Mouse (Mus musculus): ENCODE results near the gene Cldn24.

Cldn24 gene

DNA sequence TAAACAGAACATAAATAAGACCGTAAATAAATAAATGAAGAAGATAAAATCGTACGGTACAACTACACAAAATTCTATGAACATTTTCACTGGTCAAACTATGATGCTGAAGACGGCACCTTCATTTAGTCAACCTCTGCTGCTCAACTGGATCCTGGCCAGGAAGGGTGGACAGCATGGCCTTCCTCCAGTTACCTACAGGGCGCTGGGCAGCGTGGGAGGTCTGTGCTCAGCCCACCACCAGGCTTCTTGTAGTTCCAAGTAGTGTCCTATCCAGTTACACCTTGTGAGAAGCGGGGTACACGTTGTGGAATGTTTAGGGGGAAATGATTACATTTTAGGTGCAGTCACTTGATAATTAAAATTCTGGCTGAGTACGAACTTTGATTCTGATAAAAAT, 5.0 kb downstream of the Cldn24 start:
- no peak for DNase-seq (ENCODE audit: low spot score in 2 of 2)

DNA sequence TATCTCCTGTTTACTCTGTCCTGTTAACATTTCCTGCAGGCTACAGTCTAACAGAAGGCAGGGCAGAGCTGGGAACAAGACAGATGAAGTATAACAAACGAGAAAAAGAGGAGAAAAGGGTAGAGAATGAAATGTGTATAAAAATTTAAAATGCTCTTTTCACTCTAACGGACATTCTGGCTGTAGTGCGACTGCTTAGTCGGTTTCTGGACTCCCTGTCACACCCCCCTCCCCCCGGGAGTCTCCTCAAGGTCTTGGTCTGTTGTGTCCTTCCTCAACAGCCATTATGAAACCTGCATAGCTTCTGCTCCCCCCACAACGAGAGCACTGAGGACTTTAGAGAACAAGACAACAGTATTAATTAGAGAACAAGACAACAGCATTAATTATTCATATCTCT, 10.7 kb downstream of the Cldn24 start:
- no peak for DNase-seq (ENCODE audit: low spot score in 2 of 2)

DNA sequence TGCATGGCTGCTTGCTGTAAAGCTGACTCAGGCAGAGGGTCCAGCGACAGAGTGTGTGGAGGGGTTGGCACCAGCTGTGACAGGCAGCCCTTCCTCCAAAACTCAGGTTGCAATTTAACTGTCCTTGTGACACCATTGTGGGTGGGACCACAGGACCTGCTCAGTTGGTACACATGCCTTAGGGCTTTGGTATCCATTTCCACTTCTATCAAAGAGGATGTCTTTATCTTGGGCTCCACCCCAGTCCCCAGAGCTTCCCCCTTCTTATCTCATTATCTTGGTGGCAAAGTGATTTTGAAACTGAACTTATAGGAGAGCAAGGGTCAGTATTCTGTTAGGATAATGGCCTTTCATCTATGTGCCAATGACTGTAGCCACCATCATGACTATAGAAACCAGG, 12.0 kb downstream of the Cldn24 start:
- DNase-seq (ENCODE audit: low spot score in 2 of 2), result no peak

DNA sequence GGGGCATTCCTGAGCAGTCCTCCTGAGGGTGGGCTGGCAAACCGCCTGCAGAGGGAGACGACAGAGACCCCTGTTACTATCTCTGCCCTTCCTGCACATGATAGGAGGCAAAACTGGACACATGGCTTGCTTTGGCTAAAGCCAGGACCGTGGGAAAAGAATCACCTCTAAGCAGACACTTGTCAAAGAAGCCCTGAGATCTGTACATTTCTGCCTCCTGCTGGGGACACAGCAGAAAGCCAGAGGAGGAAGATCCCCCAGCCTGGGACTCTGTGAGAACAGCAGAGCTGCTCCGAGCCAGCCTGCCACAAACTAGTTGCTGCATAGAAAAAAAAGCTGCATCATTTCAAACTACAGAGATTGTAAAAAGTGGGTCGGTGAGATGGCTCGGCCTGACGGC, 21.1 kb downstream of the Cldn24 start:
- no peak for DNase-seq (ENCODE audit: low spot score in 2 of 2)

DNA sequence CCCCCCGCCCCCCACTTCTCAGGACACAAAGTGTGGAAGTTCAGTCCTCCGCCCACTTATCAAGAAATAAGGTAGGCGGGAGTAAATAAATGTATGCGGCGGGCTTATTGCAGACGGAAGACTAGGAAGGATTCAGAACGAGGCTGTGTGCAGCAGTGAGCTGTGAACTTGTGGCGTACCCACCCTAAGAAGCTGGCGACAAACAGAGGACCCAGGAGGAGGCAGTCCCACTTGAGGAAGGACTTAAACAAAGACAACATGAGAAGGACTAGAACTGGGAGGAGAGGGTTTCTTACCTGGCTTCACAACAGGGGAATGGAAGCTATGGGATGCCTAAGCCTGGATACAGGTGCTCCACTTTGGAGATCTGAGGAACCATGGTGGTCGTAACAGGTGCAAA, 21.7 kb downstream of the Cldn24 start:
- no peak for DNase-seq (ENCODE audit: low spot score in 2 of 2)

DNA sequence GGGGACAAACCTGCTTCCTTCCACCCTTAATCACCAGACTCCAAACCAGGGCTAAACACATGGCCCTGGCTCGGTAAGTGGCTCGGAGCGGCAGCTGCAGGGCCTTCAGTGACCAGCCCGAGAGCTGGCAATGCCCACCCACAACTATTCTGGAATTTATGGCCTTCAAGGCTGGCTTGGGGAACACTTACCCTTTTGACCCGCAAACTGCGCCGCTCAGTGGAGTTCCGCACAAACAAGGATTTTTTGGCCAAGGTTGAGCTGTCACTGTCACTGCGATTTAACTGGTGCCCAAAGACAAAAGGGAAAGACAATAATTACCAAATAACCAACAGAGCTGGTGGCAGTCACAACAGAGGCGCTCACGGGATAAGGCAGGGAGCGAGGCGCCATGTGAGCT, 24.0 kb downstream of the Cldn24 start:
- no peak for DNase-seq (ENCODE audit: low spot score in 2 of 2)

DNA sequence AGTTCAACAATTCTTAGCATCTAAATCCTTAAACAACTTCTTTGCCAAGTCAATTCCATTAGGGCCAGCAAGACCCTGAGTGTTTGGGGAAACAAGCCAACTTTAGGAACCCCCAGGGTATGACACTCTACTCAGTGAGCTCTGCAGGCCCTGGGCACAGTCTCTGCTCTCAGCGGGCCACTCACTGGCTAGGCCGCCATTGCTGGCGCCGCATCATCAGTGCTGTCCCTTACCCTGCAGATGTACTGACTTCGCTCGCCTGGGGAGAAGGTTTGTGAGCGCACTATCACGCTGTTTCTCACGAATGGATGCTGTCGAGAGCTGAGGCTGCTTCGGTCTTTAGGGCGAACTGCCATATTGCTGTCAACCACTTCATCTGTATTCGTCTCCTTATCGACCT, 25.2 kb downstream of the Cldn24 start:
- no peak for DNase-seq (ENCODE audit: low spot score in 2 of 2)

DNA sequence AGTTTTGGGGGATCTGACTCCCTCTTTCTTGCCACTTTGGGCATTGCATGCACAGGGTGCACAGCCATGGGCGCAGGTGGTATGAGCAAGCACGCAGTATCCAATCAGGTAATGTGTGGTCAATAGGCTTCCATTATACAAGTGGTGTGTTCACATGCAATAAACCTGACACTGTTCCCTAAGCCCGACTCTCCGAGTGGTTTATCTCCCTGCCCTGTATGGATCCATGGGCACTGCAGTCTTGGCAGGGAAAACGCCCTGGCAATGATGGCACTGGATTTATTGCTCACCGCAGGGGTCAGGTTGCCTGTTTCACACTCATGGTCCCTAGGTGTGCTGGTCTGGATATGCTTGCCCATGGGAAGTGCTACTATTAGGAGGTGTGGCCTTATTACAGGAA, 26.0 kb downstream of the Cldn24 start:
- DNase-seq (ENCODE audit: low spot score in 2 of 2), result no peak

DNA sequence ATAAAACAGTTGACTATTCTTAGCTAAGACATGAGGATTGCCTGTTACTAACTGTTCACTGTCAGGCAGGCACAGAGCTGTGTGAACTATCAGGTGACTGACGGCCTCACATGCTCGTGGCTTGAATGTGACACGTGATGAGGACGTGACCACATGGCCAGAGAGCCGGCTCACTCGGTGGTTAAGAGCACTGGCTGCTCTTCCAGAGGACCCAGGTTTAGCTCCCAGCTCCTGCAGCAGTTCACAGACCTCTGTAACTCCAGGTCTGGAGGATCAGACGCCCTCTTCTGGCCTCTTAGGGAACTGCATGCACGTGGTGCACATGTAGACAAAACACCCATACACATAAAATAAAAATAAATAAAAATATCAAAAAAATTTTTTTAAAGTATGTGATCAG, 27.9 kb downstream of the Cldn24 start:
- peak in 1 of 2 experiments; percentile 59 for DNase-seq (ENCODE audit: low spot score in 2 of 2)

DNA sequence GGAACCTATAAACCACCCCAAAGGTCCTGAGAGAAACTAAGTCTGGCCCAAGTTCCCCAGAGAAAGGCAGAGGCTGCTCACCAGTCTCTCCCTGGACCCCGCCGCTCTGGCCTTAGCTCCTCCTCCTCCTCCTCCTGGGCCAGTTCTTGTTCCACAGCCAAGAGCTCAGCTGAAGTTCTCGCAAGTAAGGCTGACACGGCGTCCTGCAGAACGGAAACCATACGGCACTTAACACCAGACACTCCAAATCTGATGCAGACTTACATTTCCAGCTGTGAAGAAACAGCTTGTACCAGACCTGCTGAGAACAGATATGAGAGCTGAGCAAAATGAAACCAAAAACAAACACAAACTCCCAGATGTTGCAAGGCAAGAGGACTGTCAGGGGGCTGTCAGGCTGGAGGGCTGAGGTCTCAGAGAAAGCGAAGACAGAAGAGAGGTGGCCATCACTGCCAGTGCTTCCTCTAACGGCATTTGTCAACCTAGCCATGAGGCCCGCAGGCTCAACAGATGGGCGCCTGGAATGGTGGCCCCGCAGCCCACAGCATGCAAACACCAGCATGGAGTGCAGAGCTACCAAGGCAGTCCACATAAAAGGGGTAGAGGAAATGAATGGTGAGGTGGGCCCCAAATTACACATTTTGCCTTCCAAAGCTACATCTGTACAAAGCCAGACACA, 30.0 kb downstream of the Cldn24 start:
- peak; percentile 17 to 39 for DNase-seq (ENCODE audit: low spot score in 2 of 2)

DNA sequence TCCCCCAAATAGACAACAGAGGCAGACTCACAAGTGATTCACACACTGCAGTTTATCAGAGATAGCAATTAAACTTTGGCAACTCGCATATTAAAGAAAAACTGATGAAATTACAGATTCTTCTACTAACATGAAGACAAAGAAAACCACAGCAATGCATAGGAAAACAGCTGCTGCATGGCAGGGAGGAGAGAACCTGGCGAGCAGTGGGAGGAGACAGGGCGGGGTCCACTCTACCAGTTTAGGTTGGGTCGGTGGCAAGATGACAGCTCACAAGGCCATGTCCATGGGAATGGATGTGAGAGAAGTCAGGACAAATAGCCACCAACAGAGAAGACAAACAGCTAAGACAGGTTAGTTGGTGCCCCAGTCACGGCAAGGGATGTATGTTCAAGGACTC, 30.8 kb downstream of the Cldn24 start:
- peak; percentile 10 to 41 for DNase-seq (ENCODE audit: low spot score in 2 of 2)

DNA sequence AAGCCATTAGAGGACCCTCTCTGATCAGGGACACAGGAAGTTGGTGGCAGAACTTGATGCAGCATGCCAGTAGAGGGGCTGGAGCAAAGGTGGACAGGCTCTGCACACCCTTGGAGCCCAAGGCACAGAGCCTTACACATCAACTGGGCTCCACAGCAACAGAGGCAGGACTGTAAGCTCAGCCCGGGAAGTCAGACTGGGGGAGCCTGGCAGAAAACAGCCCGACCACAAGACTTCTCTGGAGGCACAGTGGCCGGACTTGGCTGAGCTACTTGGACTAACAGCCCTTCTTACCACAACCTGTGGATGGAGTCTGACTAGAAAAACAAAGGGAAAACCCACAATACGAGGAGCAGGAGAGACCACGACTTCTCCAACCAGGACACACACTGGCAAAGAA, 31.4 kb downstream of the Cldn24 start:
- DNase-seq (ENCODE audit: low spot score in 2 of 2), result no peak

DNA sequence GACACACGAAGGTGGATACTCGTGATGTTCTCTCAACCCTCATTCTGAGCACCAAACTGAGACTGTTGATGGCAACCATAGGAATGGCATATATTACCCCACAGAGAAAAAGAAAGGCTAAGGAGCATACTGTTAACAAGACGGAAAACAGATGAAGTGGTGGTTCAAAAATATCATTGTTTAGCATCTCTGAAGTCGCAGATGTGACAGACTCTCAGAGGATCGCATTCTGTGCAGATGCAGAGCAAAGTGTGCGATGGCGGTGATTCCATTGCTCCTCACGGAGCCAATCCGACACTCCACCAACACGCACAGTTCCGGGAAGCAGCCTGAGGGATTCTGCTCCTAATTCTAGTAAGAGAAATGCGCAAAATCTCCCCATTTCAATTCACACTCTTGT, 37.3 kb downstream of the Cldn24 start:
- DNase-seq (ENCODE audit: low spot score in 2 of 2), result no peak

DNA sequence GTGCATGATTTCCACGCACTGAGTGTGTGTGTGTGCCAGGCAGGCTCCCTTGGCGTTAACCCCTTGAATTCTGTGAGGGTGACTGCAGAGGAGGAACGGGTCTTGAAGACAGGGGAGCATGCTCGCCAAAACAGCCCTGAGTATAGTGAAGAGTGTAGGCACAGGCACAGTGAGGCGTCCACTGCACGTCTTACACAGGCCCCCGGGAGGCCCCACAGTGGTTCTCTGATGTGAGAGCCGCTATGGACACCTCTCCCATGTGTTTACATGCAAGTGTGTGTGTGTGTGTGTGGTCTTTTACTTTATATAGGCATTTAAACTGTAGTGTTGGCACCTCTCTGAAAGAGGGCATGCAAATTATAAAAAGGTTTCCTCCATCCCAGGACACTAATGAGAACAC, 44.6 kb downstream of the Cldn24 start:
- DNase-seq (ENCODE audit: low spot score in 2 of 2), result no peak

DNA sequence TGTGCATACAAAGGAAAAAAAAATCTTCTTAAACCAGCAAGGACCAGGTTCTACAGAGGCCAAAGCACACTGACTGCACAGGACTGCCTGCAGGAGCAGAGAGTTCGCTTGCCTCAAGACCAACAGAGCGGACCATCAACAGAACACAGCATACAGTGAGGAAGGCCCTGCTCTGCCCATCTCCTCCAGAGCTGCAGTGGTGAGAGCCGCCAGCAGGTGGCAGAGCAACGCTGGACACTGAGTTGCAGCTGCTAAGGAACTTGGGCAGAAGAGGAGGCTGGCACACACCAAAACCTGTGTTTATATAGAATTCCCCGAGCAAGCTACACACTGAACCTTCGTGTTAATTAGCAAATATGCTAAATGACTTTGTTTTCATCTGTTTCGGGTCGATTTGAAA, 45.1 kb downstream of the Cldn24 start:
- DNase-seq (ENCODE audit: low spot score in 2 of 2), result peak; percentile 58 to 85
